Mouse (Mus musculus) urinary bladder, postnatal 10 days (tissue): Measurements from ENCODE around the gene Klhl2.

Source experiments
- DNase-seq: peaks from one replicate; pipeline ENCODE4 v3.0.0; 2022; ENCODE audit warnings: low spot score

Klhl2 gene

GRCm38 (mm10) chr8:64767047-64767446 is 82.8 kb downstream of the Klhl2 start:
- no peak for DNase-seq

DNA sequence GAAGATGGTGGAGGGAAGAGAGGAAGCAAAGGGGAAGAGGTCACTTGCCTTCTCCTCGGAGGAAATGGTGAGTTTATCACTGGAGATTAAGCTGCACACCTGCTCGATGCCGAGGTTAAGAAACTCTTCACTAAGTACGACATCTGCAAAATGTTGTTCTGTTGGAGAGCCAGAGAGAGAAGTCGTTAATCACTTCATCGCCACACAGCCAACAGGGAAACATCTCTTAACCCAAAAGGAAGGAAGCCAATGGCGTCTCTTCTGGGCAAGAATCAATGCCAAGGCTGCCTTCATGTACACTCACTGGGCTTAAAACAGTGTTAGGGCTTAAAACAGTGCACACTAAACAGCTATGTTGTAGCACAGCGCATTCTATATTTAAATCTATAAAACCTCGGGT is 85.7 kb downstream of the Klhl2 start:
- no peak for DNase-seq

DNA sequence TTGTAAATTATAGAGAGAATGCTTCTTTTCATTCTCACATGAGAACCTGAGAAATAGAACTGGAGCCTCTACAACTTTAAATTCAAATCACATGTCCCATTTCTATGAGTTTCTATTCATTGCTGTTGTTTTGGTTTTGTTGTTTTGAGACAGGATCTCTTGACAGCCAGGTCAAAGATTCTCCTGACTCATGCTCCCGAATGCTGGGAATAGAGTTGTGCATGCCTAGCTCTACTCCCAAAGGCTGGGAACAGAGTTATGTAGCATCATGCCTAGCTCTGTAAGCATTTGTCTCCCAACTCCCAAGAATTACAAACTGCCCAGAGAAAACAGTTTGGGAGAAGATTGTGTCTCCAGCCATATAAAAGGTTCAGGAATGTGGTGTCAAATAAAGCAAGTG is 87.1 kb downstream of the Klhl2 start:
- no peak for DNase-seq

DNA sequence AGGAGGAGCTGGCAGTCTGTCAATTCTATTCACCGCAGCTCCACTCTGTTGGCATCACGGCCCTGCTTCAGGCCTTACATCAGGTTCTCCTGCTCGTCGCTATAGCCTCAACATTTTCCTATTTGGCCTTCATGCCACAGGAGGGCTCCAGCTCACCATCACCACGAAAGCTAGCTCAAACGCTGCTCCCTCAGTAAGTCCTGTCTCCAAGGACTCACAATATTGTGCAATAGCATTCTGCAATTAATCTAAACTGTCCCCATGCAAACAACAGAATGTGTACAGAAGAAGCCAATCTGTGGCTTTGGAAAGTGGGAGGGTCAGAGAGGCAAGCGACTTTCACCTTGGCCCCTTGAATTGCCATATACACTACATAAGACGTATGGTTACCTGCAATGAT is 88.4 kb downstream of the Klhl2 start:
- no peak for DNase-seq

GRCm38 (mm10) chr8:64757956-64758355 is 91.9 kb downstream of the Klhl2 start:
- no peak for DNase-seq

GRCm38 (mm10) chr8:64746215-64747058 is 103.4 kb downstream of the Klhl2 start:
- DNase-seq = no peak

- DNase-seq = no peak
Observed at GRCm38 (mm10) chr8:64740547-64741211, 109.1 kb downstream of the Klhl2 start.

- DNase-seq = no peak
Observed at GRCm38 (mm10) chr8:64738916-64739315, 110.9 kb downstream of the Klhl2 start.

DNA sequence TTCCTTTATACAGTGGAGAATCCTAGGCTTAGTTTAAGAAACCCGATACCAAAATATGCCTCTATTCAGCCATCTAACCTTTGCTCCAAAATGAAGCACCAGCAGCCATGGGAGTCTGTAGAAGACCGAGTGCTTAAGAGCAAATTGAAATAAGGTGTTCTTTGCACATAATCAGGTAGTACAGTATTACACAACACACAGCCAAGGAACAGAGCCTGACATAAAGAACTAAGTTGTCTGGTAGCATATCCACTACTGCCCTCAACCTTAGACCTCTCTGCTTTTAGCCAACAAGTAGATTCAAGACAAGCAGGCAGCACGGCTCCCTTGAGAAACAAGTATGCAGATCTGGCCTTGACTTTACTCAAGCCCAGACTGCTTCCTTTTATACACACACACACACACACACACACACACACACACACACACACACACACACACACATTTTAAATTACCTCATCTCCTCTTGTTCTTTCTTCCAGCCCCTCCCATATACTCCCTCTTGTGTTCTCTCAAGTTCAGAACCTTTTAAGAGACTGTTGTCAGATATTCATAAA is 113.0 kb downstream of the Klhl2 start:
- DNase-seq = no peak

- no peak for DNase-seq
Observed at GRCm38 (mm10) chr8:64735161-64735560, 114.7 kb downstream of the Klhl2 start.

- DNase-seq = peak; percentile 90
Observed at GRCm38 (mm10) chr8:64733271-64733943, 116.4 kb downstream of the Klhl2 start, which contains the start of gene Msmo1. Msmo1 (minus strand) TSS chr8:64733792.

DNA sequence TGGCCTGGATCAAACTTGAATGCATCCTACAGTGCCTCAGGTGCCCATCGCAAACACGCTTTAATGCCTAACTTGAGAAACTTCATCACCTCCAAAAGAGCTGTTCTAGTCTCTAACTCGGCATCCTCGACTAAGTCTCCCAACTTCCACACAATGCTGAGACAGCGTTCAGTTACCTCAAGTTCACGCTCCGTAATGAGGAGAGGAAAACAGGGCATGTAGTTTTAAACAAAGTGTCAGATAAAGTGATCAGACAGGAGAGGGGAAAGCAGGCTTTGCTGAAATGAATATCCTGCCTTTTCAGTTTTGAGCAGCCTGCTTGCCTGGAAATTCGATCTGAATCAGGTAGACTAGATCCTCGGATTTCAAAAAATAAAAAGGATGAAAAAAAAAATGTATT is 117.2 kb downstream of the Klhl2 start:
- no peak for DNase-seq

DNA sequence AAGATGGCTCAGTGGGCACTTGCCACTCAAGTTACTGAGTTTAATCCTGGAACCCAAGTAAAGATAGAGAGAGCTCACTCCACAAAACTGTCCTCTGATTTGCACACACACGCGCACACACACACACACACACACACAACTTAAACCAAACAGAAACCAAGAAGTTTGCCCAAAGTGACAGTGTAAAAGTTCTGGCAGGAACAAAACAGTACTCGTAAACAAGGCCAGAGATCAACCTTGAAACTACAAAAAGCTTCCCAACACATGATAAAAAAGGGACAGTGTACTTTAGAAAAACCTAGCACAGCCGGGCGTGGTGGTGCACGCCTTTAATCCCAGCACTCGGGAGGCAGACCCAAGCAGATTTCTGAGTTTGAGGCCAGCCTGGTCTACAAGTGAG is 121.7 kb downstream of the Klhl2 start:
- DNase-seq = no peak

- DNase-seq = no peak
Observed at GRCm38 (mm10) chr8:64726190-64726695, 123.6 kb downstream of the Klhl2 start.

DNA sequence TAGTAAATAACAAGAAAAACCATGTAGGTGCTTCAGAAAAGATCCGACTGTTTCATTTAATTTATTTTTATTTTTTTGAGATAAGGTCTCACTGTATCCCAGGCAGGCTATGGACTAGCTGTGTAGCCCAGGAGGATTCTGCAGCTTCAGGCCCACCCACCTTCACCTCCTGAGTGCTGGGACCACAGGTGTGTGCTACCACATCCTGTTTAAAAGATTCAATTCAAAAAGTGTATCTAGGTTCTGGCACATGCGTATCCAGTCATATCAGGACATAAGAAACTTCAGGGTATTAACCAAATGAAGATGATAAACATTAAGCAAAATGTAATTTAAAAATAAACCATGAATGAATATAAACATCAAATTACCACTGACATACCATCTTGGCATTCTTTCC is 126.6 kb downstream of the Klhl2 start:
- DNase-seq = no peak

DNA sequence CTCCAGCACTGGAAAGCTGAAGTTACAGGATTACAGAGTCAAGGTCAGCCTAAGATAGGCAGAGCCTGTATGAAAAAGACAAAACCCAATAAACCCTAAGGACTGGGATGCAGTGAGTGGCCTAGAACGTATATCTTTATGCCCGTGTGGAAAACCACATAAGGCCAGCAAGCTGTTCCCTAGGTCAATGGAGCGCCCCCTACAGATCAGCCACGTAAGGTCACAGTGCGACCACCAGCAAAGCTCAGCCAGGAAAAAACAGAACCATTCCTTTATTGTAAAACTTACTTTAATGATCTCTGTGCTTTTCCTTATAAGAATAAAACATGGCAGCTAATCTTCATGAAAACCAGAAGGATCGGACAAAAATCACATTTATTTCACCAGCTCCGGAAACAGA is 131.9 kb downstream of the Klhl2 start:
- no peak for DNase-seq

DNA sequence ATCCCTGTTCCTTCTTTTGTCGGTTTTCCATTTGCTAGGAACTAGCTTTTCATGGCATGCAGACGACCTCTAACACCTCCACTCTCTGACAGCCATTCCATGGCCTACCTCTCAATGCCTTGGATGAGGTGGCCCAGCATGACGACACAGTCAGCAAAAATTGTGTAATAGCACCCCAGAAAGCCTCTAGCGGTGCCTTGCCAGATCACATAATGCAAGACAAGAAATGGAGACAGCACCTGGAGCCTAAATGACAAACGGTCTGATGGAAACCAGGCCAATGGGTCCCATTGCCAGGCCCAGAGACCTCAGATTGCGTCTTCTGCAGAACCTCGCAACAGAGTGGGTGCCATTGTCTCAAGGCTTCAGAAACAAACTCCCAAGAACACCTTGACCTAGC is 137.3 kb downstream of the Klhl2 start:
- no peak for DNase-seq

DNA sequence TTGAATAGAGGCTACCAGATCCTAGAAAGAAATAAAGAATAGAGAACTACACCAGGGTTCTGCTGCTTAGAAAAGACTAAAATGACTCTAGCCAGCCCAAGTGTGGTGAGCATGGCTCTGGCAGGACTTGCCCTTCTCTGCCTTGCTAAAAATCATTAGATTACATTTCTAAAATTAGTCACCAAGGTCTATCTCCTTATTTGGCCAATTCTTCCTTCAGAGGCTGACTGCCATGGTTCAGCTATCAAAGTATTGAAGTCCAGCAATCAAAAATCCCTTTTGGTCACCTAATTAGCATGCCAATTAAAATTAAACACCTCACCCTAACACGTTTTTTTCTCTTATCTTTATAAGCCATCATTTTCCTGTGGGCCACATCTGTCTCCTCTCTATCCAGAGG is 138.3 kb downstream of the Klhl2 start:
- DNase-seq = no peak

DNA sequence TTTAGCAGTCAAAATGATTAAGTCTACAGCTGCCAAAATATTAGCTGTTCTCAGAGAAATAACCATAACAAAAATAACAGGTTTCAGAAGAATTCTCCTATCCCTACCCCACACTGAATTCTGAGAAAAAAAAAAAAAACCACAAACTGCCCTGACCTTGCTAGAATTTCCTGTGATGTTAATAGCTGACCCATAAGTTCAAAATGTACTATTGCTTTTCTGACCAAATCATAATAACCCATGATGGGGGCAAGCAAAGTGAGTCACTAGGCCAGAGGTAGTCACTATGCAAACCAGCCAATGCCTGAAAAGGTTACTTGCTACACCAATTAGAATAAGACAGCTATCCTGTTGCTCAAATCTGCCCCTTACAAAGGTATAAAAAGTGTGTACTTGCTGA is 142.3 kb downstream of the Klhl2 start:
- DNase-seq = no peak

- no peak for DNase-seq
Observed at GRCm38 (mm10) chr8:64703191-64703590, 146.6 kb downstream of the Klhl2 start.

DNA sequence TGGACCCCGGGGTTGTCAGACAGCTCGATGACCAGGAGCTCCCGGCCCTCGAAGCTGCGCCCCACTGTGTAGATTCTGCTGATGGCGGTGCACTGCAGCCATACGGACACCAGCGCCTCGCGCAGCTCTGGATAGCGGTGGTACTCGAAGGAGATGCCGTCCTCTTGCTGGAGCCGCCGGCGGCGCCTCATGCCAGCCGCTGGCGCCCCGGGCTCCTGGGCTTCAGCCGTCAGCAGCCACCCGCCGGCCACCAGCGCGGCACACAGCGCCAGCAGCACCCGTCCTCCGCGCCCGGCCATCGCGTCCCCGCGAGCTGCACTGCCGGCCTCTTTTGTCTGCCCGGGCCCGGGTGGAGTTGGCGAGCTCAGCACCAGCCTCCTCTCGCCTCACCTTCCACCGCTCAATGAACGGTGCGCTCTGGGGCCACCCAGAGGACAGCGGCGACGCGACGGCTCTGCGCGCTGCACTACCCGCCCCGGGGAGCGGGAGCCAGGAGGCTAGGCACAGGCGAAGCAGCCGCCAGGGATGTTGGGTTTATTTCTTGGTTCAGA is 157.1 kb downstream of the Klhl2 start, which contains the start of gene Cpe:
Cpe (minus strand) TSS at position 404 of the 551 bp plus-strand sequence.
- DNase-seq = peak; percentile 17
